Mouse (Mus musculus) cortical plate, adult 2 months (tissue): Measurements from ENCODE around the gene Anks1b.

ENCODE experiments used
- CTCF ChIP-seq: fragments of 200-500 bp; IDR thresholded peaks from 2 replicates; pipeline ENCODE4 v1.5.1; 2011; ENCODE audit warnings: mild to moderate bottlenecking, control low read depth, low read length; ENCODE audit not compliant: insufficient read depth; ENCODE audit errors: extremely low read depth
- POLR2A ChIP-seq: fragments of 200-500 bp; IDR thresholded peaks from 2 replicates; pipeline ENCODE4 v1.6.1; 2011; ENCODE audit warnings: mild to moderate bottlenecking, low read length, control low read depth; ENCODE audit not compliant: insufficient read depth; ENCODE audit errors: extremely low read depth

DNA sequence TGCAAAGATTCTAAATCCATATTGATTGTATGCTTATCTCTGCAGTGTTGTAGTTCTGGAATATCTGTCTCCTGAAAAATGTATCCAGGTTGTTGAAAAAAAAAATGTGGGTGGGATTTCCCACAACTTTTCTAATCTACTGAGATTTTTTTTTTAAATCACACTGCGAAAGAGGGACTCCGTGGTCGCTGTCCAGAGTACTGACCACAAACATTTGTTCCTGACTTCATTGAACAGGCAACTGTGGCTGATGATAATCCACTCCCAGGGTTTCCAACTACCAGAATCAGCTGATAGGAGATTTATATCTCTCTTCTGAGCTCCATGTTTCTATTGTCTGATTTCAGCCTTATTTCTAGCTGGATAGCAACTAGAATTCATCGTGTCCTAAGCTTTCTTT is 950.1 kb downstream of the Anks1b start:
- TF ChIP-seq CTCF = no peak
- no peak for TF ChIP-seq POLR2A
